Mouse (Mus musculus) embryonic fibroblast, embryonic 13.5 days (primary cell): ENCODE measurements at regions not wholly inside any gene's neighbourhood (a gene's known extent, or its start where the extent isn't known, plus 50 kb on each side); places are given as distances from the start of the nearest gene placed in this dataset.
"Not testable (repeated sequence)": the region's sequence is repeated elsewhere in the genome, so short reads cannot be mapped to it uniquely, and the experiment has no call there.

ENCODE experiments used
- H3K27ac ChIP-seq: 2 replicates; pipeline ENCODE4 v1.5.1; 2012; ENCODE audit warnings: low read length, control low read depth, inconsistent platforms; ENCODE audit not compliant: insufficient read depth
- H3K4me1 ChIP-seq: 2 replicates; pipeline ENCODE4 v1.6.1; 2011; ENCODE audit warnings: low read length; ENCODE audit not compliant: control insufficient read depth, insufficient read depth
- H3K4me3 ChIP-seq: 2 replicates; pipeline ENCODE4 v1.5.1; 2011; ENCODE audit warnings: mild to moderate bottlenecking, control low read depth, low read length; ENCODE audit not compliant: insufficient read depth
- CTCF ChIP-seq: IDR thresholded peaks from 2 replicates; pipeline ENCODE4 v1.5.1; 2011; ENCODE audit warnings: mild to moderate bottlenecking, control low read depth, low read length, moderate library complexity, borderline replicate concordance; ENCODE audit not compliant: insufficient read depth
- POLR2A ChIP-seq: IDR thresholded peaks from 2 replicates; pipeline ENCODE4 v1.6.1; 2011; ENCODE audit warnings: low read depth, mild to moderate bottlenecking, control low read depth, low read length, moderate library complexity

GRCm38 (mm10) chr3:9109485-9109884 lies 500.4 kb downstream of the Zfp704 start:
- no peak overlapping the region for H3K27ac ChIP-seq
- no peak overlapping the region for H3K4me3 ChIP-seq
- TF ChIP-seq CTCF (no peak), POLR2A (no peak)
- no peaks in the 10 kb centered on the region for H3K4me1 ChIP-seq

- TF ChIP-seq POLR2A (no peak), CTCF (no peak)
- Histone ChIP-seq H3K4me1 (no peaks in the 10 kb centered on the region), H3K4me3 (no peak overlapping the region), H3K27ac (no peak overlapping the region)
Measured at GRCm38 (mm10) chr3:9107766-9108410, 502.0 kb downstream of the Zfp704 start.

- Histone ChIP-seq H3K27ac (no peak overlapping the region), H3K4me3 (no peak overlapping the region), H3K4me1 (no peaks in the 10 kb centered on the region)
- no peak for TF ChIP-seq POLR2A
- TF ChIP-seq CTCF: no peak
Measured at GRCm38 (mm10) chr3:9105191-9105926, 504.5 kb downstream of the Zfp704 start.

- Histone ChIP-seq H3K27ac (no peak overlapping the region), H3K4me1 (no peaks in the 10 kb centered on the region), H3K4me3 (no peak overlapping the region)
- no peak for TF ChIP-seq CTCF
- TF ChIP-seq POLR2A: no peak
Measured at GRCm38 (mm10) chr3:9103456-9103855, 506.4 kb downstream of the Zfp704 start.

GRCm38 (mm10) chr3:9101240-9101639 lies 508.6 kb downstream of the Zfp704 start:
- no peak overlapping the region for H3K27ac ChIP-seq
- no peak overlapping the region for H3K4me3 ChIP-seq
- TF ChIP-seq POLR2A (no peak), CTCF (no peak)
- H3K4me1 ChIP-seq: no peaks in the 10 kb centered on the region

GRCm38 (mm10) chr3:9100761-9101160 lies 509.1 kb downstream of the Zfp704 start:
- Histone ChIP-seq H3K27ac (no peak overlapping the region), H3K4me1 (no peaks in the 10 kb centered on the region), H3K4me3 (no peak overlapping the region)
- TF ChIP-seq POLR2A (no peak), CTCF (no peak)

GRCm38 (mm10) chr3:9098441-9098840 lies 511.4 kb downstream of the Zfp704 start:
- TF ChIP-seq CTCF (no peak), POLR2A (no peak)
- no peaks in the 10 kb centered on the region for H3K4me1 ChIP-seq
- no peak overlapping the region for H3K27ac ChIP-seq
- H3K4me3 ChIP-seq: no peak overlapping the region

- no peak overlapping the region for H3K4me3 ChIP-seq
- TF ChIP-seq CTCF: no peak
- no peak for TF ChIP-seq POLR2A
- H3K27ac ChIP-seq: no peak overlapping the region
- H3K4me1 ChIP-seq: no peaks in the 10 kb centered on the region
Measured at GRCm38 (mm10) chr3:9084134-9084533, 525.8 kb downstream of the Zfp704 start.

GRCm38 (mm10) chr3:9082061-9082460 lies 527.8 kb downstream of the Zfp704 start:
- no peak overlapping the region for H3K4me3 ChIP-seq
- H3K27ac ChIP-seq: no peak overlapping the region
- H3K4me1 ChIP-seq: no peaks in the 10 kb centered on the region
- no peak for TF ChIP-seq CTCF
- TF ChIP-seq POLR2A: no peak

- no peak overlapping the region for H3K4me3 ChIP-seq
- TF ChIP-seq CTCF (no peak), POLR2A (no peak)
- H3K27ac ChIP-seq: no peak overlapping the region
- H3K4me1 ChIP-seq: no peaks in the 10 kb centered on the region
Measured at GRCm38 (mm10) chr3:9078201-9078600, 531.7 kb downstream of the Zfp704 start.

- no peaks in the 10 kb centered on the region for H3K4me1 ChIP-seq
- no peak overlapping the region for H3K27ac ChIP-seq
- TF ChIP-seq CTCF (peak; percentile 91), POLR2A (no peak)
- H3K4me3 ChIP-seq: no peak overlapping the region
Measured at GRCm38 (mm10) chr3:9076696-9077095, 533.2 kb downstream of the Zfp704 start.

- H3K4me3 ChIP-seq, H3K4me1 ChIP-seq, H3K27ac ChIP-seq: not testable (repeated sequence)
Measured at GRCm38 (mm10) chr3:9072471-9072870, 537.4 kb downstream of the Zfp704 start.
